Mouse (Mus musculus) testis, adult 2 months (tissue): ENCODE results near the gene Olfr288. TPM values are rescaled to one million over a fixed set of nuclear protein-coding genes. Genes with fewer than 3 reads are reported as not detected.

Experiments used
- H3K27ac ChIP-seq: fragments of 200-500 bp; 2 replicates; pipeline ENCODE4 v1.5.1; 2012; ENCODE audit warnings: low read depth, low read length; ENCODE audit not compliant: control insufficient read depth, insufficient read depth
- H3K27me3 ChIP-seq: fragments of 200-500 bp; 2 replicates; pipeline ENCODE4 v1.6.1; 2012; ENCODE audit warnings: mild to moderate bottlenecking, low read length, moderate library complexity; ENCODE audit not compliant: control insufficient read depth, insufficient read depth
- H3K36me3 ChIP-seq: fragments of 200-500 bp; 2 replicates; pipeline ENCODE4 v1.6.1; 2012; ENCODE audit warnings: mild to moderate bottlenecking, low read length; ENCODE audit not compliant: control insufficient read depth, insufficient read depth
- H3K4me1 ChIP-seq: fragments of 200-500 bp; 2 replicates; pipeline ENCODE4 v1.6.1; 2012; ENCODE audit warnings: low read length; ENCODE audit not compliant: control insufficient read depth, insufficient read depth
- H3K4me3 ChIP-seq: fragments of 200-500 bp; 2 replicates; pipeline ENCODE4 v1.5.1; 2012; ENCODE audit warnings: low read depth, mild to moderate bottlenecking, low read length, moderate library complexity, mixed read lengths; ENCODE audit not compliant: control insufficient read depth
- CTCF ChIP-seq: fragments of 200-500 bp; IDR thresholded peaks from 2 replicates; pipeline ENCODE4 v1.5.1; 2012; ENCODE audit warnings: low read depth, mild to moderate bottlenecking, inconsistent platforms, low read length, moderate library complexity; ENCODE audit not compliant: control insufficient read depth, insufficient read depth, insufficient replicate concordance
- POLR2A ChIP-seq: fragments of 200-500 bp; IDR thresholded peaks from 2 replicates; pipeline ENCODE4 v1.6.1; 2012; ENCODE audit warnings: low read depth, mild to moderate bottlenecking, inconsistent platforms, low read length, moderate library complexity; ENCODE audit not compliant: control insufficient read depth
- polyA plus RNA-seq: library from polyadenylated mRNA; depleted of rRNA; stranded (reverse); fragments of >200 nt; gene quantifications from 2 replicates; pipeline ENCODE4 v1.2.3, GENCODE M21; 2012; rRNA removed

Olfr288 gene
- not detected in 2 replicates for polyA plus RNA-seq

DNA sequence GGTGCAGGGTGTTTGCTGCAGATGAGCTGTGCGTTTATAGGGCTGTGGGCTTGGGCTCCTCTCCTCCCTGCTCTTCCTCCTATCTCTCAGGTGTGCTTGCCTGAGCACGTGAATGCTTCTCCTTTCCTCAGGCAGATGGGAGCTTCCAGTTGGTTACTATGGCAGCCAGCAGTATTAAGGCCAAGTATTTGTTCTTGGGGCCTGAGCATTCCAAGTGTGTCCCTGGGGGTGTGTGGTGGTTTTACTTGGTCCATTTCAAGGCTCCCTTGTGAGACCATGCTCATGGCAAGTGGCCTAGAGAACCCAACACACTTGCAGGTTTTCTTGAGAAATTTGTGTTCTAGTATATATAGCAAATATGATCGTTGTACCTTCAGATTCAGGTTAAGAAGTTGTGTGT, at the start of gene Olfr288:
Olfr288 (minus strand) TSS at position 101 of the 400 bp plus-strand sequence.
- Histone ChIP-seq H3K4me3 (no peak within 1 kb of the TSS), H3K36me3 (no peaks in the 10 kb centered on the region), H3K4me1 (no peaks in the 10 kb centered on the region), H3K27ac (no peak within 1 kb of the TSS), H3K27me3 (no peaks in the 10 kb centered on the region)
- no peak for TF ChIP-seq CTCF
- no peak for TF ChIP-seq POLR2A

DNA sequence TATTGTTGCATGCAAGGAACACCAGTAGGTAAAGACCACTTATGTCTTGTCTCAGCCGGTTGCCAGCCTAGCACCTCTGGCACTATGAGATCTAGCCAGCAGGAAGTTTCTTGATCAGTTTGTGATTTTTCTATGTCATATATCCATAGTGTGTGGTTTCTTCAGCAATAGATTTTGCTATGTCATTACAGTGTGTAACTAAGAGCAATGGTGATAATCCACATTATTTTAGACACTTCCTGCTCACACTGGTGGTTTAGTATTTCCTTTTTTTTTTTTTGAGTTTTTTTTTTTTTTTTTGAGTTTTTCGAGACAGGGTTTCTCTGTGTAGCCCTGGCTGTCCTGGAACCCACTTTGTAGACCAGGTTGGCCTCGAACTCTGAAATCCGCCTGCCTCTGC, 40.1 kb upstream of the Olfr288 start:
- Histone ChIP-seq H3K4me1 (no peaks in the 10 kb centered on the region), H3K36me3 (no peaks in the 10 kb centered on the region), H3K27me3 (no peaks in the 10 kb centered on the region), H3K4me3 (no peak overlapping the region), H3K27ac (no peak overlapping the region)
- no peak for TF ChIP-seq CTCF
- TF ChIP-seq POLR2A = no peak

- H3K4me1 ChIP-seq = no peaks in the 10 kb centered on the region
- no peaks in the 10 kb centered on the region for H3K36me3 ChIP-seq
- H3K27me3 ChIP-seq = no peaks in the 10 kb centered on the region
- TF ChIP-seq CTCF (no peak), POLR2A (no peak)
- H3K27ac ChIP-seq = no peak within 1 kb of the TSS
- H3K4me3 ChIP-seq = no peak within 1 kb of the TSS
Observed at GRCm38 (mm10) chr15:98234350-98234749, 39.0 kb upstream of the Olfr288 start, which contains the start of gene Olfr286. Olfr286 (minus strand) TSS chr15:98234450.

- Histone ChIP-seq H3K27ac (no peak overlapping the region), H3K4me1 (peaks cover 5% of the 10 kb centered on the region), H3K27me3 (no peaks in the 10 kb centered on the region), H3K4me3 (no peak overlapping the region), H3K36me3 (no peaks in the 10 kb centered on the region)
- TF ChIP-seq CTCF (no peak), POLR2A (no peak)
Observed at GRCm38 (mm10) chr15:98226096-98226495, 30.8 kb upstream of the Olfr288 start.

- no peaks in the 10 kb centered on the region for H3K27me3 ChIP-seq
Observed at GRCm38 (mm10) chr15:98225610-98226009, 30.3 kb upstream of the Olfr288 start.

DNA sequence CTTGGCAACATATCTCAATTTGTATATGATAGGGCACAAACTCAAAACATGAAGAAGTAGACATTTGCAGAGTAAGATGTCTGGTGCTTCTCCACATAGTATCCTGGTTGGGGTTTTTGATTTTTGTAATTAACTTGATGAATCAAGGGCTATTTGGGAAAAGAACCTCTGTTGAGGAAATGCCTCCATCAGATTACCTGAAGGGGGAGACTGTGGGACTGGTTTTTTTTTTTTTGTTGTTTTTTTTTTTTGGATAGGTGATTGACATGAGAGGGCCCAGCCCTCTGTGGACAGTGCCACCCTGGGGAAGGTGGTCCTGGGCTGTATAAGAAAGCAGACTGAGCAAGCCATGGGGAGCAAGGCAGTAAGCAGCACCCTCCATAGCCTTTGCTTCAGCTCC, 27.0 kb upstream of the Olfr288 start:
- Histone ChIP-seq H3K4me3 (no peak overlapping the region), H3K36me3 (no peaks in the 10 kb centered on the region), H3K4me1 (peaks cover 5% of the 10 kb centered on the region), H3K27ac (no peak overlapping the region), H3K27me3 (no peaks in the 10 kb centered on the region)
- no peak for TF ChIP-seq CTCF
- TF ChIP-seq POLR2A = no peak

More at GRCm38 (mm10) chr15:98225610-98226009, 30.3 kb upstream of the Olfr288 start:
- no peak overlapping the region for H3K27ac ChIP-seq
- no peak for TF ChIP-seq CTCF
- no peak for TF ChIP-seq POLR2A
- no peak overlapping the region; the same call in 1 of the 2 replicates for H3K4me3 ChIP-seq
- H3K4me1 ChIP-seq = peaks cover 5% of the 10 kb centered on the region
- H3K36me3 ChIP-seq = no peaks in the 10 kb centered on the region

DNA sequence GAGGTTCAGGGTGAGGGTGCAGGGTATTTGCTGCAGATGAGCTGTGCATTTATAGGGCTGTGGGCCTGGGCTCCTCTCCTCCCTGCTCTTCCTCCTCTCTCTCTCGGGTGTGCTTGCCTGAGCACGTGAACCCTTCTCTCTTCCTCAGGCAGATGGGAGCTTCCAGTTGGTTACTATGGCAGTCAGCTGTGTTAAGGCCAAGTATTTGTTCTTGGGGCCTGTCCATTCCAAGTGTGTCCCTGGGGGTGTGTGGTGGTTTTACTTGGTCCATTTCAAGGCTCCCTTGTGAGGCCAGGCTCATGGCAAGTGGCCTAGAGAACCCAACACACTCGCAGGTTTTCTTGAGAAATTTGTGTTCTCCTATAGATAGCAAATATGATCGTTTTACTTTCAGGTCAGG, 25.5 kb upstream of the Olfr288 start, which contains the start of the genes Gm44579 and Olfr287:
Gm44579 (minus strand) TSS at position 101 of the 400 bp plus-strand sequence.
Olfr287 (minus strand) TSS at position 180 of the 400 bp plus-strand sequence.
- no peaks in the 10 kb centered on the region for H3K36me3 ChIP-seq
- no peak within 1 kb of the TSS for H3K27ac ChIP-seq
- H3K4me3 ChIP-seq = no peak within 1 kb of the TSS
- no peaks in the 10 kb centered on the region for H3K27me3 ChIP-seq
- peaks cover 5% of the 10 kb centered on the region for H3K4me1 ChIP-seq
- TF ChIP-seq CTCF (no peak), POLR2A (no peak)

GRCm38 (mm10) chr15:98214130-98214529, 18.8 kb upstream of the Olfr288 start:
- TF ChIP-seq CTCF = no peak
- no peaks in the 10 kb centered on the region for H3K27me3 ChIP-seq
- no peaks in the 10 kb centered on the region for H3K36me3 ChIP-seq
- no peaks in the 10 kb centered on the region for H3K4me1 ChIP-seq
- H3K27ac ChIP-seq = no peak overlapping the region
- no peak overlapping the region for H3K4me3 ChIP-seq
